Mouse (Mus musculus) heart, embryonic 12.5 days (tissue): ENCODE results near the gene Rdh8. TPM values are rescaled to one million over a fixed set of nuclear protein-coding genes. Genes with fewer than 3 reads are reported as not detected.

Experiments
- ATAC-seq: fragments of 200-750 bp; cut with Nextera tagmentation; 2 replicates; pipeline ENCODE4 v1.8.0; 2017; ENCODE audit warnings: moderate TSS enrichment, moderate library complexity; ENCODE audit not compliant: insufficient number of reproducible peaks, low FRiP score
- H3K27ac ChIP-seq: fragments of 300-500 bp; sonication (generic); 2 replicates; pipeline ENCODE4 v1.5.1; 2016; ENCODE audit warnings: mild to moderate bottlenecking, moderate library complexity; ENCODE audit not compliant: poor library complexity, severe bottlenecking
- H3K27me3 ChIP-seq: fragments of 300-500 bp; sonication (generic); replicated peaks from 2 replicates; pipeline ENCODE4 v1.6.1; 2016; ENCODE audit warnings: mild to moderate bottlenecking, moderate library complexity
- H3K36me3 ChIP-seq: fragments of 300-500 bp; sonication (generic); 2 replicates; pipeline ENCODE4 v1.6.1; 2016; ENCODE audit warnings: mild to moderate bottlenecking, moderate library complexity
- H3K4me1 ChIP-seq: fragments of 300-500 bp; sonication (generic); replicated peaks from 2 replicates; pipeline ENCODE4 v1.6.1; 2016; ENCODE audit warnings: mild to moderate bottlenecking
- H3K4me2 ChIP-seq: fragments of 300-500 bp; sonication (generic); 2 replicates; pipeline ENCODE4 v1.6.1; 2016; ENCODE audit warnings: mild to moderate bottlenecking, moderate library complexity
- H3K4me3 ChIP-seq: fragments of 300-500 bp; sonication (generic); 2 replicates; pipeline ENCODE4 v1.5.1; 2016; ENCODE audit warnings: mild to moderate bottlenecking
- H3K9ac ChIP-seq: fragments of 300-500 bp; sonication (generic); 2 replicates; pipeline ENCODE4 v1.6.1; 2016; ENCODE audit warnings: mild to moderate bottlenecking, moderate library complexity
- H3K9me3 ChIP-seq: fragments of 300-500 bp; sonication (generic); replicated peaks from 2 replicates; pipeline ENCODE4 v1.6.1; 2016; ENCODE audit warnings: mild to moderate bottlenecking, moderate library complexity
- WGBS: fragments of 180-500 bp; shearing (Covaris S2); methylation state at CpG from one replicate; pipeline ENCODE4 v1.1.7; 2016; 5-methylcytosine and 5-hydroxymethylcytosine counted together
- polyA plus RNA-seq: library from polyadenylated mRNA; unstranded; fragments of >200 nt; fragmentation: Nextera tagmentation; extraction: Ambion mirVana; gene quantifications from 2 replicates; pipeline ENCODE4 v1.2.1, GENCODE M21; 2016

The Rdh8 gene
- polyA plus RNA-seq, 1 experiment from 2014 or later, result not detected

DNA sequence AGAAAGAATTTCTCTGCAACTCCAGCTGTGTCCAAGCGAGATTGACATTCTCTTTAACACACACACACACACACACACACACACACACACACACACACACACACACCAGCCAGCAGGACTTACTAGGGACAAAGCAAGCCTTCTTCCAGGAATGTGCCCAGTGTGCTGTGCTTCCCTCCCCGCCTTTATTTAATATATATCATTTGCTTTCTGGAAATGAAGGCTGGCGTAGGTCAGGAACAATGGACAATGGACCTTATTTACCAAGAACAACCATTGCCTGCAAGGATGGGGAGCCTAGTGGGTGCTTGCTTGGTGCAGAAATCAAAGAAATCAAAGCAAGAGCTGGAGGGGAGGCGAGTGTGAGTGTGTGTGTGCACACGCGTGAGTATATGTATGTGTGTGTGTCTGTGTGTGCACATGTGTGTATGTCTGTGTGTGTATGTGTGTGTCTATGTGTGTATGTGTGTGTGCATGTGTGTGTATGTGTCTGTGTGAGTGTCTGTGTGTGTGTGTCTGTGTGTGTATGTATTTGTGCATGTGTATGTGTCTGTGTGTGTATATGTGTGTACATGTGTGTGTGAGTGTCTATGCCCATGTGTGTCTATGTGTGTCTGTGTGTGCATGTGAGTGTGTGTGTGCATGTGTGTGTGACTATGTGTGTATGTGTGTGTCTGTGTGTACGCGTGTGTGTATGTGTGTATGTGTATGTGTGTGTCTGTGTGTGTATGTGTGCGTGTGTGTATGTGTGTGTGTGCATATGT, 19.1 kb downstream of the Rdh8 start:
- WGBS, result 85% methylated on average over 9 of the region's 9 CpGs
- no peak overlapping the region for H3K27ac ChIP-seq
- no peaks in the 10 kb centered on the region for H3K9me3 ChIP-seq
- no peaks in the 10 kb centered on the region for H3K4me1 ChIP-seq
- no peaks in the 10 kb centered on the region for H3K36me3 ChIP-seq
- peaks cover 23% of the 10 kb centered on the region for H3K27me3 ChIP-seq
- ATAC-seq, result no peak
- no peak overlapping the region for H3K4me2 ChIP-seq
- H3K4me3 ChIP-seq, result no peak overlapping the region
- no peak overlapping the region for H3K9ac ChIP-seq

DNA sequence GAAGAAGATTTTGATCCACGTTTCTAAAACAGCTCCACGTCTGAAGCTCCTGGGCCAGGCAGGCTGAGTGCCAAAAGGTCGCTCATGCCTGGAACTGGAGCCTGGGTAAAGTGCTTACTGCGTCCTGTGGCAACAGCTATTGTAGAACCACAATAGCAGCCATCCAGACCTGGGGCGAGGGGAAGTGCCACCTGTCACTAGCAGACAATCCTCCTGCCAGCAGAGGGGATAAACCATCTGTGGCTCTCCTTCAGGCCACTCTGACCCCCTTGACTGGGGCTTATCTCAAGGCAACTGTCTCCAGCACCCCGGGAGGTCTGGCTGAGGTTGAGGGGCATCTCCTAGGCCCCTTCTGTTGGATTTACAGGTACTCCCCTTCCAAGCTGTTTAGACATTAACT, 20.6 kb downstream of the Rdh8 start:
- H3K4me2 ChIP-seq, result no peak overlapping the region
- no peaks in the 10 kb centered on the region for H3K9me3 ChIP-seq
- ATAC-seq, result no peak
- no peak overlapping the region for H3K4me3 ChIP-seq
- H3K4me1 ChIP-seq, result no peaks in the 10 kb centered on the region
- 49% methylated on average over 6 of the region's 6 CpGs for WGBS
- H3K36me3 ChIP-seq, result no peaks in the 10 kb centered on the region
- no peak overlapping the region for H3K9ac ChIP-seq
- peaks cover 8% of the 10 kb centered on the region; the same call in 1 of the 2 replicates for H3K27me3 ChIP-seq
- no peak overlapping the region for H3K27ac ChIP-seq

DNA sequence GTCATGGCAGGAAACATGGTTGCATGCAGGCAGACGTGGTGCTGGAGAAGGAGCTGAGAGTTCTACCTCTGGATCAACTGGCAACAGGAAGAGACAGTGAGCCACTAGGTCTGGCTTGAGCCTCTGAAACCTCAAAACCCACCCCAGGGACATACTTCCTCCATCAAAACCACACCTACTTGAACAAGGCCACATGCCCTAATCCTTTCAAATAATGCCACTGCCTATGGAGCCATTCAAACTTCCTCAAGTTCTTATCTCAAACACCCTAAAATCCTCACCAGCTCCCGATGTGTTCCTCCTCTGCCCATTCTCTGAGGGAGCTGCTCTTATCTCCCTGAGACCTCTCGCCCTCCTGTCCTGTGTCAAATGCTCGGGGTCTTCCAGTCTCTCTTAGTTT, 23.9 kb downstream of the Rdh8 start:
- Histone ChIP-seq H3K9me3 (no peaks in the 10 kb centered on the region), H3K36me3 (no peaks in the 10 kb centered on the region), H3K4me2 (no peak overlapping the region), H3K9ac (no peak overlapping the region), H3K4me3 (no peak overlapping the region), H3K27ac (no peak overlapping the region), H3K4me1 (no peaks in the 10 kb centered on the region), H3K27me3 (peaks cover 21% of the 10 kb centered on the region)
- 42% methylated on average over 4 of the region's 4 CpGs for WGBS
- ATAC-seq, result no peak

DNA sequence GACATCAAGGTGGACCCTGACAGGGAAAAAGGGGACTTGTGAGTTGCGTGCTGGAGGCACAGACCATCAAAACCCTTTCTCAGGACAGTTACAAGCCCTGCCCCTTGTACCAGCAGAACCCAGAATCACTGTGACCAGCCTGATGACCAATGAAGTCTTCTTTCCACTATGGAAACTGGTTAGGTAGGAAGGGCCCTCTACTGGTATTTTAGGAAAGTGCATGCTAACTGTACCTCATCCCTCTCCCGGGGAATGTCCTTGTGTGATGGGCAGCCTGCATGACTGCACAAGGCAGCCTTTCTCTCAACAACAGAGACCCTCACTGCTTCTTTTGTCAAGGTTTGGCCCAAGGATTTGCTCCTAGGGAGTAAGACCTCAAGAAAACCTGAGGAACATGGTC, 24.4 kb downstream of the Rdh8 start:
- Histone ChIP-seq H3K9me3 (no peaks in the 10 kb centered on the region), H3K27me3 (peaks cover 21% of the 10 kb centered on the region), H3K36me3 (no peaks in the 10 kb centered on the region), H3K4me2 (no peak overlapping the region), H3K4me3 (no peak overlapping the region), H3K9ac (no peak overlapping the region), H3K4me1 (no peaks in the 10 kb centered on the region), H3K27ac (no peak overlapping the region)
- WGBS, result 23% methylated on average over 2 of the region's 2 CpGs
- ATAC-seq, result no peak

DNA sequence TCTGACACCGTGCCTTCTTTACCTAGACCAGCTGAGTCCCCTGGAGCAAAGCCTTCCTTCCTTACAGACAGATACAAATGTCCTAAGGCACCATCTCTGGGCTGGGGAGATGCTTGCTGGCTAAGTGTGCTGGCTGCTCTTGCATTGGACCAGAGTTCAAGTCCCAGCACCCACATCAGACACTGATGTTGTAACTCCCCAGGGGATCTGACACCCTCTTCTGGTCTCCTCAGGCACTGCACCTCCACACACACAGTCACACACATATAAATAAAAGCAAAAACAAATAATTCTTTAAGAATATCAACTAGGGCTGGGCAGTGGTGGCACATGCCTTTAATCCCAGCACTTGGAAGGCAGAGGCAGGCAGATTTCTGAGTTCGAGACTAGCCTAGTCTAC, 31.9 kb downstream of the Rdh8 start:
- H3K9ac ChIP-seq, result no peak overlapping the region
- no peaks in the 10 kb centered on the region for H3K36me3 ChIP-seq
- H3K9me3 ChIP-seq, result no peaks in the 10 kb centered on the region
- no peak overlapping the region for H3K27ac ChIP-seq
- 79% methylated on average over 2 of the region's 2 CpGs for WGBS
- H3K4me3 ChIP-seq, result no peak overlapping the region
- peaks cover 16% of the 10 kb centered on the region for H3K27me3 ChIP-seq
- no peak overlapping the region for H3K4me2 ChIP-seq
- ATAC-seq, result no peak
- H3K4me1 ChIP-seq, result no peaks in the 10 kb centered on the region

DNA sequence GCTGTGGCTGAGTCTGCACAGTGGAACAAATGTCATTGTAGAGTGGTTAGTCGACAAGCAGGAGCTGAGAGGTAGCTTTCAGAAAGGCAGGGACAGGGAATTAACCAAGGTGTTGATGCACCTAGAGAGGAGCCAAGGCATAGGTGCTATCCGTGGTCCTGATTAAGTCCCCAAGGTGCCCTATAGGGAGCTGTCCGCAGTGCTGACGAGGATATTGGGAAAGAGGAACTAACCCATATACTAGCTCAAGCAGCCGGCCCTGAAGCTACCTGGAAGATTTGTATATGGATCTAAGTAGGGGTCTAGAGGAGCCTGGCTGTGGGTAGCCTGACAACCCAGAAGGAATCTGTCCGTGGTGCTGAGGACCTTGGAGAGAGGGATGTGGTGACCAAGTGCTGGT, 38.8 kb downstream of the Rdh8 start:
- Histone ChIP-seq H3K9ac (no peak overlapping the region), H3K4me2 (no peak overlapping the region), H3K27ac (no peak overlapping the region), H3K4me1 (no peaks in the 10 kb centered on the region), H3K36me3 (no peaks in the 10 kb centered on the region), H3K27me3 (no peaks in the 10 kb centered on the region), H3K9me3 (no peaks in the 10 kb centered on the region), H3K4me3 (no peak overlapping the region)
- 8% methylated on average over 6 of the region's 6 CpGs for WGBS
- ATAC-seq, result no peak

DNA sequence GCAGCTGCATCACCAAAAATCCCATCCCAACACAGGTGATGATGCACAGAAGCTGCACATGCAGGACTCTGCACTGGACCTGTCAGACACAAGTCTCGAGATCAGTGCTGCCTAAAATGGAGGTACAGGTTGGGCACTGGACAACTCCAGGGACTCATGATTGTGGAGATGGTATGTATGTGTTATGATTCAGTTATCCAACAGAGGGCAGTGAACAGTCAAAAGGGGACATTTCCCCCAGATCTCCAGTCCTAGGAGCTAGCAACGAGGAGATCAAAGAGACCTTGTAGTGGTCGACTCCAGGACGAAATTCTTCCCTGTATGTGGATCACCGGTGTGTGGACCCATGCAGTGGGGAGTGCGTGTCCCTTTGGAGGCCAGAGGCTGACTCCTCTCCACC, 41.6 kb downstream of the Rdh8 start:
- H3K36me3 ChIP-seq, result no peaks in the 10 kb centered on the region
- no peaks in the 10 kb centered on the region for H3K4me1 ChIP-seq
- H3K27ac ChIP-seq, result no peak overlapping the region
- ATAC-seq, result no peak
- no peak overlapping the region for H3K9ac ChIP-seq
- no peak overlapping the region for H3K4me2 ChIP-seq
- H3K4me3 ChIP-seq, result no peak overlapping the region
- no peaks in the 10 kb centered on the region for H3K9me3 ChIP-seq
- 37% methylated on average over 6 of the region's 6 CpGs for WGBS
- H3K27me3 ChIP-seq, result no peaks in the 10 kb centered on the region

DNA sequence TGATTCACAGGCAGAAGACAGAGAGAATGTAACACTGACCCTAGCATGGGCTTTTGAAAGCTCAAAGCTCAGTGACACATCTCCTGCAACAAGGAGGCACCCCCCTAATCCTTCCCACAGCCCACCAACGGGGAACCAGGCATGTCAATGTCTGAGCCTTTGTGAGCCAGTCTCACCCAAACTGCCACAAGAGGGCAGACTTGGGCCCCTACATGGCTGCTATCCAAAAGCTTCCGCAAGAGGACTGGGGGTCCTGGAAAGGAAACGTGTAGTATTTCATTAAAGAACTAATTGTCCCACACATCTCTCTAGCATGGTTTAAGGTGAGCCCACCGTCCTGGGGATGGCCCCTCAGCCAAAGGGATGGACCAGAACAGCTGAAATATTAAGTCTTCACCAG, 43.5 kb downstream of the Rdh8 start:
- no peak for ATAC-seq
- H3K4me1 ChIP-seq, result no peaks in the 10 kb centered on the region
- 9% methylated on average over 4 of the region's 4 CpGs for WGBS
- H3K9ac ChIP-seq, result no peak overlapping the region
- H3K27ac ChIP-seq, result no peak overlapping the region
- 0 out of 2 replicates have a peak, but pooled peaks cover 11% of the 10 kb centered on the region for H3K27me3 ChIP-seq
- no peak overlapping the region for H3K4me3 ChIP-seq
- no peaks in the 10 kb centered on the region for H3K36me3 ChIP-seq
- no peaks in the 10 kb centered on the region for H3K9me3 ChIP-seq
- no peak overlapping the region for H3K4me2 ChIP-seq

DNA sequence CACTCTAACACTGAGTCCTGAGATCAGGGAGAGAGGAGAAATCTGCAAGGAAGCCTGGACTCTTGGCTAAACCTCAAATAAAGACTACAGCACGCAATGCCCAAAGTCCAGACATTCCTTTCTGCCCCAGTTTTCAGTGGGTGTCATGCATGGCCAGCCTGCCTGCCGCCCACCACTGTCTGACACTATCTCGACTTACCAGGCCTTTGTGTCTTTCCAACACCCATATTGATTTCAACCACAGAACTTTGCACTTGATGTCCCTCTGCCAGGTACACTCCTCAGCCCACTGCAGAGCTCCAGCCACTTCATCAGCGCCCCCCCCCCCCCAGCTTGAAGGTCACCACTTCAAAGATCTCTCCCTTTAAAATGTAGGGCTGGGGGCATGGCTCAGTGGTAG, 43.9 kb downstream of the Rdh8 start:
- H3K4me1 ChIP-seq, result no peaks in the 10 kb centered on the region
- H3K27ac ChIP-seq, result no peak overlapping the region
- peaks cover 15% of the 10 kb centered on the region for H3K27me3 ChIP-seq
- no peak overlapping the region for H3K4me2 ChIP-seq
- 50% methylated on average over 4 of the region's 4 CpGs for WGBS
- H3K36me3 ChIP-seq, result no peaks in the 10 kb centered on the region
- H3K9me3 ChIP-seq, result no peaks in the 10 kb centered on the region
- no peak overlapping the region for H3K9ac ChIP-seq
- ATAC-seq, result no peak
- H3K4me3 ChIP-seq, result no peak overlapping the region

DNA sequence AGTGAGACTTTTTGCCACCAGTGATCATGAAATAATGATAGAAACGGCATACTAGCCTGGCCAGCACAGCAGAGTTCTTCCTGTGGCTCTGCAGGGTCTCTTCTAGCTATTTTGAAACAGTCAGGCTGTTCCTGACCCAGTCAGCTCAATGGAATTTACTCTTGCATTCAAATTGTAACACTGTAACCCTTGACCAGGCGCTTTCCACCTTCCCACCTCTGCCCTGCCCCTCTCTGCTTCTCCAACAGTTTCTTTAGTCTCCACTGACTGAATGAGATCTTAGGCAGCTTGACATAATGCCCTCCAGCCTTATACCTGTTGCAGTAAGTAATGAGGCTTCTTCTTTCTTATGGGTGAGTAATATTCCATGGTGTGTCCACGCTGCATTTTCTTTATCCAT, 48.6 kb downstream of the Rdh8 start:
- Histone ChIP-seq H3K4me3 (no peak overlapping the region), H3K27me3 (peaks cover 55% of the 10 kb centered on the region), H3K27ac (no peak overlapping the region), H3K4me1 (peaks cover 10% of the 10 kb centered on the region), H3K4me2 (no peak overlapping the region), H3K9me3 (no peaks in the 10 kb centered on the region), H3K9ac (no peak overlapping the region), H3K36me3 (0 out of 2 replicates have a peak, but pooled peaks cover 2% of the 10 kb centered on the region)
- ATAC-seq, result no peak
- WGBS, result 54% methylated on average over 3 of the region's 3 CpGs

DNA sequence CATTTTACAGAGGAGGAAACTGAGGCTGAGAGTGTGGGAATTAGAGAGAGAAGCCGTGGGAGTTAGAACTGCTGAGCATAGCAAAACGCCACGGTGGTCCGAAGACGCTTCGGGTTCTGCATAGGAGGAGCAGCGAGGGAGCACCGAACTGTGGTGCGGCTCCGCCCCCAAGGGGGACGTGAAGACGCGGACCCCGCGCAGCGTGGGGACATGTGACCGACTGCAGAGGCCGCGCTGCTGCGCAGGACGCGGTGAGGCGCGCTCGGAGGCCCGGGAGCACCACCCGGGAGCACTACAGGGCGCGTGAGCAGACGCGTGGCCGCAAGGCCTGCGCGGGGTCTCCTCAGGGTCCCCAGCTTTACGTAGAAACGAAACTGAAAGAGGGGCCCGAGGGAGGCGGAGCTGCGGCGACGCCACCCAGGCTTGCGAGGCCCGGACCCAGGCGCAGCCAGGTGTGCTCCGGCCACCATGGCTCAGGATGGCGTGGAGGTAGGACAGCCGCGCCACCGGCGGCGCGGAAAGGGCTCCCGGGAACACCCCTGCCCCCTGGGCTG, 50.2 kb downstream of the Rdh8 start, which contains the start of gene A230050P20Rik:
Gene A230050P20Rik, plus strand, starts transcription at position 195 of the 554 bp plus-strand sequence.
- peaks cover 57% of the 10 kb centered on the region for H3K27me3 ChIP-seq
- 7% methylated on average over 53 of the region's 53 CpGs for WGBS
- peak within 1 kb of the TSS; percentile 69 for H3K4me2 ChIP-seq
- peak within 1 kb of the TSS; percentile 55 for H3K4me3 ChIP-seq
- H3K4me1 ChIP-seq, result peaks cover 10% of the 10 kb centered on the region
- peak; percentile 49 for ATAC-seq
- H3K9ac ChIP-seq, result peak within 1 kb of the TSS; percentile 43
- H3K36me3 ChIP-seq, result 0 out of 2 replicates have a peak, but pooled peaks cover 2% of the 10 kb centered on the region
- H3K27ac ChIP-seq, result no peak within 1 kb of the TSS
- no peaks in the 10 kb centered on the region for H3K9me3 ChIP-seq
